Mouse (Mus musculus) hindbrain, embryonic 10.5 days (tissue): ENCODE data around the gene Mthfr. TPM values are rescaled to one million over a fixed set of nuclear protein-coding genes. Genes with fewer than 3 reads are reported as not detected.
"Not testable (repeated sequence)": the region's sequence is repeated elsewhere in the genome, so short reads cannot be mapped to it uniquely, and the experiment has no call there.

ENCODE experiments used
- DNase-seq: peaks from one replicate; pipeline ENCODE4 v3.0.0-alpha.2; 2017; ENCODE audit warnings: low spot score
- H3K27ac ChIP-seq: fragments of 300-500 bp; sonication (generic); 2 replicates; pipeline ENCODE4 v1.5.1; 2016; ENCODE audit warnings: mild to moderate bottlenecking, moderate library complexity
- H3K27me3 ChIP-seq: fragments of 300-500 bp; sonication (generic); 2 replicates; pipeline ENCODE4 v1.6.1; 2016; ENCODE audit warnings: mild to moderate bottlenecking; ENCODE audit not compliant: poor library complexity, insufficient read depth, severe bottlenecking
- H3K36me3 ChIP-seq: fragments of 300-500 bp; sonication (generic); 2 replicates; pipeline ENCODE4 v1.6.1; 2016; ENCODE audit warnings: mild to moderate bottlenecking, moderate library complexity
- H3K4me1 ChIP-seq: fragments of 300-500 bp; sonication (generic); replicated peaks from 2 replicates; pipeline ENCODE4 v1.6.1; 2016; ENCODE audit warnings: mild to moderate bottlenecking
- H3K4me3 ChIP-seq: fragments of 300-500 bp; sonication (generic); 2 replicates; pipeline ENCODE4 v1.5.1; 2016; ENCODE audit warnings: mild to moderate bottlenecking, moderate library complexity
- H3K9me3 ChIP-seq: fragments of 300-500 bp; sonication (generic); 2 replicates; pipeline ENCODE4 v1.6.1; 2016; ENCODE audit warnings: mild to moderate bottlenecking, moderate library complexity
- WGBS: fragments of 180-500 bp; shearing (Covaris S2); methylation state at CpG from one replicate; pipeline ENCODE4 v1.1.7; 2016; 5-methylcytosine and 5-hydroxymethylcytosine counted together
- polyA plus RNA-seq: library from polyadenylated mRNA; unstranded; fragments of >200 nt; fragmentation: Nextera tagmentation; extraction: Ambion mirVana; gene quantifications from 2 replicates; pipeline ENCODE4 v1.2.1, GENCODE M21; 2016

Gene Mthfr
- polyA plus RNA-seq, 1 experiment from 2014 or later = 30.0 TPM

DNA sequence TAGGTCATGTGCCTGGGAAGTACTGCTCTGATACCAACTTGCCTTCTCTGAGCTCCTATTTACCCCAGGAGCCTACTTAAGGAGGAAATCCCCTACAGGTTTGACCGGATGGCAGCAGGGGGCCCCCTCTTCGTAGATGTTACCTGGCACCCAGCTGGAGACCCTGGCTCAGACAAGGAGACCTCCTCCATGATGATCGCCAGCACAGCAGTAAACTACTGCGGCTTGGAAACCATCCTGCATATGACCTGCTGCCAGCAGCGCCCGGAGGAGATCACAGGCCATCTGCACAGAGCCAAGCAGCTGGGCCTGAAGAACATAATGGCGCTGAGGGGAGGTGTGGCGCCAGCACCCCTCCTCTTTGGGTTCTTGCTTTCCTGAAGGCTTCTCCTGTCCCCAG lies 4.5 kb downstream of the Mthfr start:
- WGBS = 89% methylated on average over 8 of the region's 8 CpGs
- not testable (repeated sequence) for H3K27me3 ChIP-seq, DNase-seq, H3K27ac ChIP-seq, H3K9me3 ChIP-seq
- Histone ChIP-seq H3K4me1 (peaks cover 54% of the 10 kb centered on the region), H3K36me3 (peaks cover 58% of the 10 kb centered on the region), H3K4me3 (peak overlapping the region; percentile 13; the same call in 1 of the 2 replicates)

DNA sequence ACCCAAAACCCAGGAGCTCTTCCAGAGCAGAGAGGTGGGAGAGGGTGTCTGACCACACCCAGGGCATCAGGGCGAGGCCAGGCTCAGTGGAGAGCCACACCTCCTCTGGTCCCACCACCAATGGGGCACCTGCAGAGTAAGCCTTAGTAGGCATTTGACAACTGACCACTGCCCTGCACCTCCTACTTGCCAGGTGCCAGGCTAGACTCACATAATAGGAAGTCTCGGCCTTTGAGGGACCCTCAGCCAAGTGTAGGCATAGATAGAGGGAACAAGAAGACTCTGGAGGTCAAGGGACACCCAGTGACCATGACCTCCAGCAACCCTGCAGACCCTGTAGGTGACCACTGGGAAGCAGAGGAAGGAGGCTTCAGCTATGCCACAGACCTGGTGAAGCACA lies 5.2 kb downstream of the Mthfr start:
- no peak for DNase-seq

DNA sequence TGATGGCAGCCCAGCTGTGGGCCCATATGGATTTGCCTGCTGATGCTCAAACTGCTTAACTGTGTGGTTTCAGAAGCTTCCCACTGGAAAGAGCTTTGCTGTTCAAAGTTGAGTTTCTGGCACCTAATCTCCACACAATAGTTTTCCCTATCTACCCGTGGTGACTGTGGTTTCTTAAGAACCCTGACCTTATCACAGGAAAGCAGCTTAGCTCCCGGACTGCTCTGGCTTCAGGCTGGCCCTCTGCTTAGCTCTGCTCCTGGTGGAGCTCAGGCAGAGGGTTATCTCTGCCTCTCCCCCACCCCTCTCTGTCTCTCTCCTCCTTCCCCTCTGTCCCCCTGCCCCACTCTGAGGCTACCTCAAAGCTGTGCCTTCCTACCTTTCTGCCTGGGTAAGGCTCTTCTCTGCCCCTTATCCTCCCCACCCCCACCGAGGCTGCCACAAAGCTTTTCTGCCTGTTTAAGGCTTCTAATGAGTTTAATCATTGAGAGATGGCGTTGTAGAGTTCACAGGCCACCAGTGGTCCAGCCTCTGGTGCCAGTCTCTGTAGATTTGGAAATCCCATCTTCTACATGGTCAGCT lies 7.7 kb downstream of the Mthfr start:
- H3K27me3 ChIP-seq = no peaks in the 10 kb centered on the region
- H3K4me3 ChIP-seq = no peak overlapping the region
- H3K36me3 ChIP-seq = peaks cover 90% of the 10 kb centered on the region
- no peak for DNase-seq
- H3K4me1 ChIP-seq = peaks cover 27% of the 10 kb centered on the region
- 0 out of 2 replicates have a peak overlapping the region, but pooled peaks have one; percentile 62 for H3K27ac ChIP-seq
- WGBS = 76% methylated on average over 4 of the region's 4 CpGs
- H3K9me3 ChIP-seq = no peaks in the 10 kb centered on the region

More for the DNA sequence above, 5.2 kb downstream of the Mthfr start:
- no peaks in the 10 kb centered on the region for H3K27me3 ChIP-seq
- H3K9me3 ChIP-seq = no peaks in the 10 kb centered on the region
- peaks cover 66% of the 10 kb centered on the region for H3K36me3 ChIP-seq
- no peak overlapping the region for H3K27ac ChIP-seq
- 92% methylated on average over 2 of the region's 2 CpGs for WGBS
- H3K4me3 ChIP-seq = no peak overlapping the region
- H3K4me1 ChIP-seq = peaks cover 52% of the 10 kb centered on the region

DNA sequence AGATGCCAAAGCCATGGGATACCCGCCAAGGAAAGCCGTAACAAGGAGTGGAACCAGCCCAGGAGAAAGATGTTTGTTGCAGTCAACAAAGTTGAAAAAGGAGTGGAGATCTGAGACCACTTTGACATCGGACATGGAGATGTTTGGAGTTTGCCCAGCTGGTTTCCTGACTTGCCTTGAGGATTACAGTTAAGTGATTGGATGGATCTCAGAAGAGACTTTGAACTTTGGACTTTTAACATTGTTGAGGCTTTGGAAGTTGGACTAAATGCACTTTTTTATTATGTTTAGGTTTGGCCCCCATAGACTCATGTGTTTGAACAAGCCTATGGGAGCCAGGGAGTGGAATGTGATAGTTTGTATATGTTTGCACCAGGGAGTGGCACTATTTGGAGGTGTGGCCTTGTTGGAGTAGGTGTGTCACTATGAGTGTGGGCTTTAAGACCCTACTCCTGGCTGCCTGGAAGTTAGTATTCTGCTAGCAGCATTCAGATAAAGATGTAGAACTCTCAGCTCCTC lies 11.6 kb downstream of the Mthfr start:
- not testable (repeated sequence) for H3K27me3 ChIP-seq, DNase-seq, H3K27ac ChIP-seq, H3K4me1 ChIP-seq, H3K9me3 ChIP-seq, H3K4me3 ChIP-seq
- peaks cover 99% of the 10 kb centered on the region for H3K36me3 ChIP-seq
- 93% methylated on average over 3 of the region's 3 CpGs for WGBS

DNA sequence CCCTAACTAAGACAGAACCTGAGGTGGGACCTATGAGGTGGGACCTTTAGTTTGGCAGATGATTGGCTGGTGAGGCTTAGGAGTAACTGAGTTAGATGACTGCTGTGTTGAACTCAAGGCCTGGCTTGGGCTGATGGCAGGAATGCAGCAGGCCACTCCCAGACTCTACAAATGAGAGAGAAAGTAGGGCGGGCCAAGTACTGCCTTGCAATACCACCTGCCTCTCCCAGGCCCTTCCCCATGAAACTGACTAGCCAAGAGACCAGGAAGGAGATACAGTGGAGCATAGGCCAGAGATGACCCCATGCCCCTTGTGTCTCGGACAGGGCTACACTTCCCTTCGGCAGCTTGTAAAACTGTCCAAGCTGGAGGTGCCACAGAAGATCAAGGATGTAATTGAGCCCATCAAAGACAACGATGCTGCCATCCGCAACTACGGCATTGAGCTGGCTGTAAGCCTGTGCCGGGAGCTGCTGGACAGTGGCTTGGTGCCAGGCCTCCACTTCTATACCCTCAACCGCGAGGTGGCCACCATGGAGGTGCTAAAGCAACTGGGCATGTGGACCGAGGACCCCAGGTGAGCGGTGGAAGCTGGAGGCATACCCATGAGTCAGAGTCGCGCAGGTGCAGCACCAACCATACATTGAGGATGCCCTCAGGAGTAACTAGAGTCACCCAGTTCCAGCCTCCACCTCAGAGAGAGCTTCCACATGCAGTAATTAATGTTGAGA lies 12.3 kb downstream of the Mthfr start:
- Histone ChIP-seq H3K4me3 (no peak overlapping the region), H3K36me3 (peaks cover 100% of the 10 kb centered on the region), H3K27ac (no peak overlapping the region), H3K4me1 (no peaks in the 10 kb centered on the region), H3K27me3 (no peaks in the 10 kb centered on the region), H3K9me3 (no peaks in the 10 kb centered on the region)
- WGBS = 96% methylated on average over 13 of the region's 13 CpGs
- DNase-seq = no peak

DNA sequence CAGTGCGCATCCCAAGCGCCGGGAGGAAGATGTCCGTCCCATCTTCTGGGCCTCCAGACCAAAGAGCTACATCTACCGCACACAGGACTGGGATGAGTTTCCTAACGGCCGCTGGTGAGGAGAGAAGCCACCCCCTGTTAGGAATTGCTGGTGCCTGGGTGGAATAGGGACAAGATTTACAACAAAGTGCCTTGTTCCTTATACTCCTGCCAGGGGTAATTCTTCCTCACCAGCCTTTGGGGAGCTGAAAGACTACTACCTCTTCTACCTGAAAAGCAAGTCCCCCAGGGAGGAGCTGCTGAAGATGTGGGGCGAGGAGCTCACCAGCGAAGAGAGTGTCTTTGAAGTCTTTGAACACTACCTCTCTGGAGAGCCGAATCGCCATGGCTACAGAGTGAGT lies 13.0 kb downstream of the Mthfr start:
- H3K9me3 ChIP-seq = no peaks in the 10 kb centered on the region
- no peak overlapping the region for H3K27ac ChIP-seq
- peaks cover 100% of the 10 kb centered on the region for H3K36me3 ChIP-seq
- H3K4me3 ChIP-seq = no peak overlapping the region
- no peaks in the 10 kb centered on the region for H3K4me1 ChIP-seq
- WGBS = 92% methylated on average over 11 of the region's 11 CpGs
- no peaks in the 10 kb centered on the region for H3K27me3 ChIP-seq
- no peak for DNase-seq

DNA sequence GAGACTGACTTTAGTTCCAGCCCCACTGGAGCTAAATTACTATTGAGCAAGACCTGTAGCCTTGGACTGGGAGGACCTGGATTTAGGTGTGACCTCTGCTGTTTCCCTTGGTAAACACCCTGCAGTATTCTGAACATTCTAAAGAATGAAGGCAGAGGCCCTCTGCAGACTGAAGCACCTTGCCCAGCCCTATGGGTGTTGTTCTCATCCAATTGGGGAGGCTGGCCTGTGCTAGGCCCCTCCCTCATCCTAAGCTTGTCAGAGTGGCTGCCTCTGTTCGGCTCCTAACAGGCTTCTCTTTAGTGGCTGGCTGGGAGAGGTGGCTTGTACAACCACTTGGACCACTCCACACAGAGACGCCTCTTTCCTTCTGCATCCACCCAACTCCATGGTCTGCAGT lies 14.1 kb downstream of the Mthfr start:
- Histone ChIP-seq H3K27me3 (no peaks in the 10 kb centered on the region), H3K4me1 (no peaks in the 10 kb centered on the region), H3K9me3 (no peaks in the 10 kb centered on the region), H3K36me3 (peaks cover 100% of the 10 kb centered on the region), H3K4me3 (no peak overlapping the region), H3K27ac (no peak overlapping the region)
- DNase-seq = no peak
- 86% methylated on average over 2 of the region's 2 CpGs for WGBS

DNA sequence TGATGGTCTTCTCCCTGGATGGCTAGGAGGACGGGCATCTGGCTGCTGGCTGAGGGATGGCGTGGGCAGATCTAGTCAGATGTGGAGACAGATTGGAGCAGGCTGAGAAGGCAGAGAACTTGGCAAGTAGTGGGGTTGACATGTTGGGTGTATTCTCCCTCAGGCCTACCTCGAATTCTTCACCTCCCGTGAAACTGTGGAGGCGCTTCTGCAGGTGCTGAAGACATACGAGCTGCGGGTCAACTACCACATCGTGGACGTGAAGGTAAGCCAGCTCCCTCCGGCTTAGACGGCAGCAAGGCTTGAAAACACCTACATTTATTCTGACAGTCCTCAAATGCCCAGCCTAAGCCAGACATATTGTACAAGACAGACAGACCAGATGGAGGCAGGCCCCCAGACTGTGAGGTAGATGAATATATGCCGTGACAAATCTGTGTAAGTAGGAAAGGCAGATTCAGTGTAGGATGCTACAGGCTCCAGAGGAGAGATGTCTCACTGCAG lies 14.6 kb downstream of the Mthfr start:
- no peaks in the 10 kb centered on the region for H3K27me3 ChIP-seq
- no peaks in the 10 kb centered on the region for H3K9me3 ChIP-seq
- H3K4me1 ChIP-seq = no peaks in the 10 kb centered on the region
- DNase-seq = no peak
- peaks cover 100% of the 10 kb centered on the region for H3K36me3 ChIP-seq
- no peak overlapping the region for H3K4me3 ChIP-seq
- 95% methylated on average over 12 of the region's 12 CpGs for WGBS
- no peak overlapping the region for H3K27ac ChIP-seq

DNA sequence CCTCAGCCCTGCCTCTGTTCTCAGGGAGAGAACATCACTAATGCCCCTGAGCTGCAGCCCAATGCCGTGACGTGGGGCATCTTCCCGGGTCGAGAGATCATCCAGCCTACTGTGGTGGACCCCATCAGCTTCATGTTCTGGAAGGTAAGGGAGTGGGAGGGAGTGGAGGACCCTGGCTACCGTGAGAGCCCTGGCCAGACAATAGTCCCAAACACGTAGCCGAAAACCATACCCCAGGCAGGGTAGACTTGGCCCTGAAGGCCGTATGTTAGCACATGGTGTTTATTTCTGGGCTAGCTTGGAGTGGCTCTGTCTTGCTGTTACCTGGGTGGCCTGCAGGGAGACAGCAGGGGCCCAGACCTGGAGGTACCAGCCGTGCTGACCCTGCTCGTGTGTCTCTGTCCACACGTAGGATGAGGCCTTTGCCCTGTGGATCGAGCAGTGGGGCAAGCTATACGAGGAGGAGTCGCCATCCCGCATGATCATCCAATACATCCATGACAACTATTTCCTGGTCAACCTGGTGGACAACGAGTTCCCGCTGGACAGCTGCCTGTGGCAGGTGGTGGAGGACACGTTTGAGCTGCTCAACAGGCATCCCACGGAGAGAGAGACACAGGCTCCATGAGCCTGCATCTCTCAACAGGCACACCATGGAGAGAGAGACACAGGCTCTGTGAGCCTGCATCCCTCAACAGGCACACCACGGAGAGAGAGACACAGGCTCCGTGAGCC lies 16.3 kb downstream of the Mthfr start:
- Histone ChIP-seq H3K9me3 (no peaks in the 10 kb centered on the region), H3K27me3 (no peaks in the 10 kb centered on the region), H3K36me3 (peaks cover 91% of the 10 kb centered on the region), H3K4me1 (0 out of 2 replicates have a peak, but pooled peaks cover 2% of the 10 kb centered on the region), H3K27ac (no peak overlapping the region), H3K4me3 (no peak overlapping the region)
- no peak for DNase-seq
- 92% methylated on average over 21 of the region's 21 CpGs for WGBS

DNA sequence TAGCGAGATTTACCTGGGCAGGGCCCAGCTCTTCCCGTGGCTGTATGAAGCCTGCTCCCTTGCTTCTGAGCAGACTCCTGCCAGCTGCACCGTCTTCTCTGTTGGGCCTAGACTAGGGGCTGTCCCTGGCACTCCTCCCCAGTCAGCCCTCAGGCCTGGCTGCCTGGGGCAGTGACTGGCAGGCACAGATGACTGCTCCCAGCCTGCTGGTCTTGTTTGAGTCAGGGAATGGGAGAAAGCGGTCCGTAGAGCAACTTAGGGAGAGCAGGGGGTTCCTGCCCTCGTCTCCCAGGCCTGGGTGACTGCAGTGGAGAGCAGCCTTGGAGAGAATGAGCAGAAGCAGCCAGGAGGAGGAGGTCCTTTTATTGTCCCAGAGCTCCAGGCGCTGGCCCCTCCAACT lies 17.4 kb downstream of the Mthfr start:
- Histone ChIP-seq H3K36me3 (peaks cover 80% of the 10 kb centered on the region), H3K4me3 (no peak overlapping the region), H3K27me3 (no peaks in the 10 kb centered on the region), H3K9me3 (no peaks in the 10 kb centered on the region), H3K4me1 (0 out of 2 replicates have a peak, but pooled peaks cover 10% of the 10 kb centered on the region), H3K27ac (no peak overlapping the region)
- 84% methylated on average over 7 of the region's 7 CpGs for WGBS
- no peak for DNase-seq

DNA sequence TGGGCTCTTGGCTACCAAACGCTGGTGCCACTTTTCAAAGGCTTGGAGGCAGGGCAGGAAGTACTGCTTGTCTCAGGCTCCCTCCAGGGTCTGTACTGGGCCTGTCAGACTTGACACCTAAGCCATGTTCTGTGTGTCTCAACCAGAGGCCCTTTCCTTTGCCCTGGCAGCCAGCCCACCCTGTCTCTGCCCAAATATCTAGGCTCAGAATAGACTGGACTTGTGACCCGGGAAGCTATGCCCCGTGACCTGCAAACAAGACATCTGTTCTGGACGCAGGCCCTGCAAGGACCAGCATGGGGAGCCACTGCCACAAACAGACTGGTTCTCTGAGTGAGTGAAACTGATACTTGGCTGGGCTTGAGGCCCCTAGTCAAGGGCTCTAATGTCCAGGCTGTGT lies 17.9 kb downstream of the Mthfr start:
- Histone ChIP-seq H3K27me3 (no peaks in the 10 kb centered on the region), H3K4me1 (0 out of 2 replicates have a peak, but pooled peaks cover 10% of the 10 kb centered on the region), H3K9me3 (no peaks in the 10 kb centered on the region), H3K36me3 (peaks cover 74% of the 10 kb centered on the region), H3K27ac (no peak overlapping the region), H3K4me3 (no peak overlapping the region)
- no peak for DNase-seq
- 93% methylated on average over 4 of the region's 4 CpGs for WGBS

DNA sequence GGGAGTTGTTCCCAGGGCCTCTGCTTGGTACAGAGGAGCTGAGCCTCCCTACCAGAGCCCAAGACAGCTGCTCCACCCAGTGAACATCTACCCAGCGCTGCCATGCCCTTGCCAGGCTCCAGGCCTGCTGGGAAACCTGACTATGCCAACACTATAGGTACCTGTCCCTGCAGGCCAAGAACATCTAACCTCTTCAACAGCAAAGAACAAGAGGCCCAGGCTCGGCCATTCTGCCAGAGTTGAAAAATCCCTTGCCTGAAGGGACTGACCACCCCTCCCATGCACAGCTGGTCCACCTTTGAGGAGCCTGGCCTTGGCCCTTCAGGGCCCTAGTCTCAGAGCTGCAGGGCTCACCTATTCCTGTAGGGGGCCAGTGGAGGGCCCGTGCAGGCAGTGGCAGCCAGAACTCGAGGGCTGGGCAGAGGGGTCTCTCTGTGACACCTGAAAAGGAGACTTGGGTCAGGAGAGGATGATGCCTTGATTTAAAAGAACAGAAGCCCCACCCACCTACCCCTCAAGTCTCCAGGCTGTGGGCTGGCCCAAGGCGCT lies 18.9 kb downstream of the Mthfr start:
- WGBS = 66% methylated on average over 5 of the region's 5 CpGs
- H3K4me1 ChIP-seq = 0 out of 2 replicates have a peak, but pooled peaks cover 10% of the 10 kb centered on the region

More for the DNA sequence above, 18.9 kb downstream of the Mthfr start:
- no peaks in the 10 kb centered on the region for H3K27me3 ChIP-seq
- H3K36me3 ChIP-seq = peaks cover 65% of the 10 kb centered on the region
- H3K27ac ChIP-seq = no peak overlapping the region
- no peak for DNase-seq
- H3K4me3 ChIP-seq = no peak overlapping the region
- no peaks in the 10 kb centered on the region for H3K9me3 ChIP-seq
